Mouse (Mus musculus): Measurements from ENCODE around the gene Actl10. TPM values are rescaled to one million over a fixed set of nuclear protein-coding genes. Genes with fewer than 3 reads are reported as not detected.

Actl10 gene
- polyA plus RNA-seq (2016; fragmentation: Nextera tagmentation; extraction: Ambion mirVana) = 0.13 and 0.15 TPM in 2 replicates

GRCm38 (mm10) chr2:154551476-154551875 is at the start of gene Actl10:
TSS of gene Actl10 (plus strand) at chr2:154551776.
- H3K4me2 ChIP-seq = peak within 1 kb of the TSS; percentile 65
- no peaks in the 10 kb centered on the region for H3K9me3 ChIP-seq (replicated peaks)
- peak within 1 kb of the TSS; percentile 42 for H3K9ac ChIP-seq
- no peak within 1 kb of the TSS for H3K27ac ChIP-seq (ENCODE audit: poor library complexity, severe bottlenecking)
- ATAC-seq (ENCODE audit: insufficient number of reproducible peaks, low FRiP score) = no peak
- peaks cover 38% of the 10 kb centered on the region for H3K27me3 ChIP-seq (replicated peaks)
- H3K36me3 ChIP-seq = no peaks in the 10 kb centered on the region
- peak within 1 kb of the TSS; percentile 32 for H3K4me3 ChIP-seq
- peaks cover 39% of the 10 kb centered on the region for H3K4me1 ChIP-seq (replicated peaks)
- 71% methylated on average over 4 of the region's 4 CpGs for WGBS

GRCm38 (mm10) chr2:154507076-154507475 is 44.5 kb upstream of the Actl10 start:
- no peak for ATAC-seq (ENCODE audit: insufficient number of reproducible peaks, low FRiP score)
- H3K9ac ChIP-seq = no peak overlapping the region
- no peak overlapping the region for H3K4me3 ChIP-seq
- H3K4me1 ChIP-seq (replicated peaks) = peaks cover 7% of the 10 kb centered on the region
- no peaks in the 10 kb centered on the region for H3K9me3 ChIP-seq (replicated peaks)
- no peaks in the 10 kb centered on the region for H3K27me3 ChIP-seq (replicated peaks)
- no peak overlapping the region for H3K4me2 ChIP-seq
- peaks cover 65% of the 10 kb centered on the region for H3K36me3 ChIP-seq
- H3K27ac ChIP-seq (ENCODE audit: poor library complexity, severe bottlenecking) = no peak overlapping the region
- 92% methylated on average over 2 of the region's 2 CpGs for WGBS

- no peaks in the 10 kb centered on the region for H3K27me3 ChIP-seq (replicated peaks)
- no peaks in the 10 kb centered on the region for H3K9me3 ChIP-seq (replicated peaks)
- no peak overlapping the region for H3K4me2 ChIP-seq
- H3K36me3 ChIP-seq = peaks cover 71% of the 10 kb centered on the region
- ATAC-seq (ENCODE audit: insufficient number of reproducible peaks, low FRiP score) = peak; percentile 53; the same call in 1 of the 2 replicates
- no peak overlapping the region; the same call in 1 of the 2 replicates for H3K27ac ChIP-seq (ENCODE audit: poor library complexity, severe bottlenecking)
- H3K9ac ChIP-seq = no peak overlapping the region; the same call in 1 of the 2 replicates
- H3K4me3 ChIP-seq = no peak overlapping the region
- WGBS = 59% methylated on average over 9 of the region's 9 CpGs
- peaks cover 7% of the 10 kb centered on the region for H3K4me1 ChIP-seq (replicated peaks)
These were observed 43.9 kb upstream of the Actl10 start for GRCm38 (mm10) chr2:154507566-154508283.

- Histone ChIP-seq H3K4me2 (no peak overlapping the region), H3K9ac (no peak overlapping the region), H3K27ac (ENCODE audit: poor library complexity, severe bottlenecking) (no peak overlapping the region), H3K4me1 (replicated peaks) (peaks cover 7% of the 10 kb centered on the region), H3K9me3 (replicated peaks) (no peaks in the 10 kb centered on the region), H3K27me3 (replicated peaks) (no peaks in the 10 kb centered on the region), H3K36me3 (peaks cover 67% of the 10 kb centered on the region), H3K4me3 (no peak overlapping the region)
- 86% methylated on average over 4 of the region's 4 CpGs for WGBS
- no peak for ATAC-seq (ENCODE audit: insufficient number of reproducible peaks, low FRiP score)
These were observed 43.1 kb upstream of the Actl10 start for GRCm38 (mm10) chr2:154508450-154508849.

GRCm38 (mm10) chr2:154510141-154510540 is 41.4 kb upstream of the Actl10 start:
- no peak overlapping the region for H3K9ac ChIP-seq
- 80% methylated on average over 3 of the region's 3 CpGs for WGBS
- peaks cover 7% of the 10 kb centered on the region for H3K4me1 ChIP-seq (replicated peaks)
- ATAC-seq (ENCODE audit: insufficient number of reproducible peaks, low FRiP score) = no peak
- H3K9me3 ChIP-seq (replicated peaks) = no peaks in the 10 kb centered on the region
- H3K36me3 ChIP-seq = peaks cover 57% of the 10 kb centered on the region
- H3K27me3 ChIP-seq (replicated peaks) = no peaks in the 10 kb centered on the region
- H3K4me2 ChIP-seq = no peak overlapping the region
- H3K4me3 ChIP-seq = no peak overlapping the region
- no peak overlapping the region for H3K27ac ChIP-seq (ENCODE audit: poor library complexity, severe bottlenecking)

- no peak overlapping the region for H3K4me2 ChIP-seq
- H3K4me1 ChIP-seq (replicated peaks) = no peaks in the 10 kb centered on the region; the same call in 1 of the 2 replicates
- H3K9ac ChIP-seq = no peak overlapping the region
- H3K9me3 ChIP-seq (replicated peaks) = no peaks in the 10 kb centered on the region
- 76% methylated on average over 3 of the region's 3 CpGs for WGBS
- ATAC-seq (ENCODE audit: insufficient number of reproducible peaks, low FRiP score) = no peak
- H3K27ac ChIP-seq (ENCODE audit: poor library complexity, severe bottlenecking) = no peak overlapping the region
- no peaks in the 10 kb centered on the region for H3K27me3 ChIP-seq (replicated peaks)
- H3K4me3 ChIP-seq = no peak overlapping the region
- peaks cover 48% of the 10 kb centered on the region for H3K36me3 ChIP-seq
These were observed 34.6 kb upstream of the Actl10 start for GRCm38 (mm10) chr2:154516944-154517343.

- WGBS = 80% methylated on average over 5 of the region's 5 CpGs
- Histone ChIP-seq H3K4me3 (no peak overlapping the region), H3K4me2 (no peak overlapping the region), H3K9ac (no peak overlapping the region), H3K27ac (ENCODE audit: poor library complexity, severe bottlenecking) (no peak overlapping the region), H3K4me1 (replicated peaks) (no peaks in the 10 kb centered on the region; the same call in 1 of the 2 replicates), H3K9me3 (replicated peaks) (no peaks in the 10 kb centered on the region), H3K36me3 (peaks cover 47% of the 10 kb centered on the region), H3K27me3 (replicated peaks) (no peaks in the 10 kb centered on the region)
- ATAC-seq (ENCODE audit: insufficient number of reproducible peaks, low FRiP score) = no peak
These were observed 34.2 kb upstream of the Actl10 start for GRCm38 (mm10) chr2:154517424-154517823.

GRCm38 (mm10) chr2:154521449-154521848 is 30.1 kb upstream of the Actl10 start:
- no peak for ATAC-seq (ENCODE audit: insufficient number of reproducible peaks, low FRiP score)
- Histone ChIP-seq H3K36me3 (peaks cover 65% of the 10 kb centered on the region), H3K9me3 (replicated peaks) (no peaks in the 10 kb centered on the region), H3K9ac (no peak overlapping the region), H3K4me2 (no peak overlapping the region), H3K27me3 (replicated peaks) (no peaks in the 10 kb centered on the region), H3K4me1 (replicated peaks) (peaks cover 2% of the 10 kb centered on the region; the same call in 1 of the 2 replicates), H3K27ac (ENCODE audit: poor library complexity, severe bottlenecking) (no peak overlapping the region), H3K4me3 (no peak overlapping the region)

GRCm38 (mm10) chr2:154522334-154522733 is 29.2 kb upstream of the Actl10 start:
- Histone ChIP-seq H3K36me3 (peaks cover 68% of the 10 kb centered on the region), H3K9me3 (replicated peaks) (no peaks in the 10 kb centered on the region), H3K9ac (no peak overlapping the region), H3K27me3 (replicated peaks) (no peaks in the 10 kb centered on the region), H3K4me2 (no peak overlapping the region), H3K4me3 (no peak overlapping the region), H3K27ac (ENCODE audit: poor library complexity, severe bottlenecking) (no peak overlapping the region), H3K4me1 (replicated peaks) (peaks cover 5% of the 10 kb centered on the region; the same call in 1 of the 2 replicates)
- WGBS = 74% methylated on average over 5 of the region's 5 CpGs
- no peak for ATAC-seq (ENCODE audit: insufficient number of reproducible peaks, low FRiP score)

GRCm38 (mm10) chr2:154525285-154525684 is 26.3 kb upstream of the Actl10 start:
- no peak overlapping the region for H3K27ac ChIP-seq (ENCODE audit: poor library complexity, severe bottlenecking)
- no peaks in the 10 kb centered on the region for H3K9me3 ChIP-seq (replicated peaks)
- H3K4me3 ChIP-seq = no peak overlapping the region
- H3K9ac ChIP-seq = no peak overlapping the region
- WGBS = 96% methylated on average over 2 of the region's 2 CpGs
- H3K36me3 ChIP-seq = peaks cover 71% of the 10 kb centered on the region
- peaks cover 5% of the 10 kb centered on the region; the same call in 1 of the 2 replicates for H3K4me1 ChIP-seq (replicated peaks)
- ATAC-seq (ENCODE audit: insufficient number of reproducible peaks, low FRiP score) = no peak
- no peaks in the 10 kb centered on the region for H3K27me3 ChIP-seq (replicated peaks)
- no peak overlapping the region for H3K4me2 ChIP-seq

- no peak for ATAC-seq (ENCODE audit: insufficient number of reproducible peaks, low FRiP score)
These were observed 25.0 kb upstream of the Actl10 start for GRCm38 (mm10) chr2:154526531-154526930.

More at GRCm38 (mm10) chr2:154526531-154526930, 25.0 kb upstream of the Actl10 start:
- no peak overlapping the region for H3K4me3 ChIP-seq
- no peak overlapping the region for H3K27ac ChIP-seq (ENCODE audit: poor library complexity, severe bottlenecking)
- H3K9ac ChIP-seq = no peak overlapping the region
- H3K27me3 ChIP-seq (replicated peaks) = no peaks in the 10 kb centered on the region
- H3K4me2 ChIP-seq = no peak overlapping the region
- no peaks in the 10 kb centered on the region for H3K9me3 ChIP-seq (replicated peaks)
- 70% methylated on average over 3 of the region's 3 CpGs for WGBS
- H3K4me1 ChIP-seq (replicated peaks) = peaks cover 5% of the 10 kb centered on the region; the same call in 1 of the 2 replicates
- H3K36me3 ChIP-seq = peaks cover 82% of the 10 kb centered on the region
